Mouse (Mus musculus) lung, postnatal 0 days (tissue): ENCODE results near the gene Gm20388.

Experiments used
- CTCF ChIP-seq: IDR thresholded peaks from 2 replicates; pipeline ENCODE4 v1.5.1; 2016; ENCODE audit warnings: antibody characterized with exemption, mild to moderate bottlenecking
- EP300 ChIP-seq: IDR thresholded peaks from 2 replicates; pipeline ENCODE4 v1.6.1; 2016; ENCODE audit warnings: antibody characterized with exemption, mild to moderate bottlenecking, control low read depth

DNA sequence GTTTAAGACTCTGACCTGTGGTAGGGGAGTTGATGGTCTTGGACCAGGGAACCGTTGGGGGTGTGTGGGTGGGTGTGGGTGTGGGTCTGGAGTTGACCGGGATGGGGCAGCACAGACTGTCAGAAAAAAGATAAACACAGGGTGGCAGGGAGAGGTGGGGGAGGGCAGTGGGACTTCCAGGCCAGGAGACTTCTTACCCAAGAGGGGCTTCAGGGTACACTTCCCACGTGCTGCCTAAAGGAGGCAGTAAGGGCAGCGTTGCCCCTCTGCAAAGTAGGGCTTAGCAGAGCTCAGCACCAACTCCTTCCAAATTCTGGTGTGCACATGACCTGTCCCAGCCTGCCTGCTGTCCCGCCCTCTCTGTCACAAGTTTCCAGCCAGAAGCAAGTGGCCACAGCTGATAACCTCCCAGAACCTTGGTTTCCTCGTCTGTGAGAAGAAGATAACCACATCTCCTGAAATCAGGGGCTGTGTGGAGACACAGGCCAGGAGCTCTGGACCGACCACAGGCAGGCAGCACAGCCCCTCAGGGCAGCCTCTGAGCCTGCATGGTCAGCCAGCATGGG is 2808.9 kb downstream of the Gm20388 start:
- peak; percentile 42 for TF ChIP-seq CTCF
- TF ChIP-seq EP300 = peak; percentile 49; the same call in 1 of the 2 replicates
